Mouse (Mus musculus) heart, embryonic 10.5 days (tissue): ENCODE data around the gene Sema6d. TPM values are rescaled to one million over a fixed set of nuclear protein-coding genes. Genes with fewer than 3 reads are reported as not detected.

Experiments used
- DNase-seq: peaks from one replicate; pipeline ENCODE4 v3.0.0-alpha.2; 2017; ENCODE audit warnings: low spot score
- H3K27ac ChIP-seq: fragments of 300-500 bp; sonication (generic); 2 replicates; pipeline ENCODE4 v1.5.1; 2016; ENCODE audit warnings: mild to moderate bottlenecking
- H3K27me3 ChIP-seq: fragments of 300-500 bp; sonication (generic); 2 replicates; pipeline ENCODE4 v1.6.1; 2016; ENCODE audit warnings: mild to moderate bottlenecking; ENCODE audit not compliant: poor library complexity, insufficient read depth, severe bottlenecking
- H3K36me3 ChIP-seq: fragments of 300-500 bp; sonication (generic); 2 replicates; pipeline ENCODE4 v1.6.1; 2016; ENCODE audit warnings: mild to moderate bottlenecking, moderate library complexity
- H3K4me1 ChIP-seq: fragments of 300-500 bp; sonication (generic); 2 replicates; pipeline ENCODE4 v1.6.1; 2016; ENCODE audit warnings: mild to moderate bottlenecking
- H3K4me3 ChIP-seq: fragments of 300-500 bp; sonication (generic); 2 replicates; pipeline ENCODE4 v1.5.1; 2016; ENCODE audit warnings: mild to moderate bottlenecking, moderate library complexity
- H3K9me3 ChIP-seq: fragments of 300-500 bp; sonication (generic); 2 replicates; pipeline ENCODE4 v1.6.1; 2016; ENCODE audit warnings: mild to moderate bottlenecking, moderate library complexity
- WGBS: fragments of 180-500 bp; shearing (Covaris S2); methylation state at CpG from one replicate; pipeline ENCODE4 v1.1.7; 2016; 5-methylcytosine and 5-hydroxymethylcytosine counted together
- polyA plus RNA-seq: library from polyadenylated mRNA; unstranded; fragments of >200 nt; fragmentation: Nextera tagmentation; extraction: Ambion mirVana; gene quantifications from 2 replicates; pipeline ENCODE4 v1.2.1, GENCODE M21; 2016

The Sema6d gene
- polyA plus RNA-seq, 1 experiment from 2014 or later, result 17.0 TPM

DNA sequence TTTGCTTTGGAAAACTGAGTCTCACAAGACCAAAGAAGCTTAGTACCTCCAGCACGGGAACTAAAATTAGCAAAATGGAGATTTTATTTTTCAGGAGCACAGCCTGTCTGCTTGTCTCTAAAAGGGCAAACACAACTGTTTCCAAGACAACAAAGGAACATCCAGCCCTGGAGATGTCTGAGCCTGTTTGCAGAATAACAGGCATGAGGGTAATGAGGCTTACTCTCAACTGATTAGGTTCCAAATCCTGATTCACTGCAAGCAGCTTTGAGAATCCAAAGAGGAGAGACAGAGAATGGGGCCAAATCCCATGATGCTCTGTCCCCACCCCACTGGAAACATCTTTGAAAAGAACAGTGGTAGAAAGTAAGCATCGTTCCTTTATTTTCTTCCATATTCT, 440.7 kb downstream of the Sema6d start:
- WGBS, result 81% methylated on average over 2 of the region's 2 CpGs

DNA sequence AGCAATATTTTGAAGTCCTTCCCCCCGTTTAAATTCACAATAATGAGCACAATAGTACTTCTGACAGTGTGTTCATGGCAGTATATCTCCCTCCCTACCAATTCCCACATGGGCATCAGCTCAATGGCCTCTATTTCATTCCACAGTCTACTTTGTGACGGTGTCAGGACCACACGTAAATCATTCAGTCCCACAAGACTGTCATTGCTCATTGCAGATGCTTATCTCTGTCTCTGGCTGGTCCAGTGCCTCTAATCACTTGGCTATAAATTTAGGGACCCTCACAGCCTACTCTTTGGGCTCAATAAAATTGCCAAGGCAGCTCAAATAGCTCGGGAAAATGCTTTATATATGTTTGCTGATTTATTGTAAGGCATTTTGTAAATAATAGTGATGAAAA, 441.3 kb downstream of the Sema6d start:
- H3K4me1 ChIP-seq, result no peaks in the 10 kb centered on the region
- 72% methylated on average over 4 of the region's 4 CpGs for WGBS
- no peak for DNase-seq

More for the DNA sequence above, 440.7 kb downstream of the Sema6d start:
- DNase-seq, result no peak
- H3K9me3 ChIP-seq, result no peaks in the 10 kb centered on the region
- no peaks in the 10 kb centered on the region for H3K4me1 ChIP-seq
- H3K27me3 ChIP-seq, result no peaks in the 10 kb centered on the region
- no peak overlapping the region for H3K4me3 ChIP-seq
- no peaks in the 10 kb centered on the region for H3K36me3 ChIP-seq
- no peak overlapping the region for H3K27ac ChIP-seq

DNA sequence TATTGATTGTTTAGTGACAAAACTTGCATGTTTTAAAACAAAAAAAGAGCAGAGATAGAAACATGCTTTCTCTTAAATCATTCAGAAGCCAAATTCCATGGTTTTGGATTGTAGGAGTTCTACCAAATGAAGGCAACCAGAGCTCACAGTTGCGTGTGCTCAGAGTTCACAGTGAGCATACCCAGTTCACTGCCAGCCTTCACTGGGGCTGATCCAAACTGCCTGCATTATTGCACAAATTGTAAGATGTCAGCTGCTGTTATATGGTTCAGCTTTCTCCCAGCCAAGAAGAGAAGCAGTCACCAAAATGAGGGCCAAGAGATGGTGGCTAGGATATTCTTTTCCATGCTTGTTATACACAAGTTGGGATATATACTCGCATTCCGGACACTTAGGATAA, 443.1 kb downstream of the Sema6d start:
- Histone ChIP-seq H3K4me1 (peaks cover 7% of the 10 kb centered on the region; the same call in 1 of the 2 replicates), H3K4me3 (no peak overlapping the region), H3K36me3 (no peaks in the 10 kb centered on the region), H3K27me3 (no peaks in the 10 kb centered on the region), H3K27ac (no peak overlapping the region), H3K9me3 (no peaks in the 10 kb centered on the region)
- whole genome bisulfite sequencing, result 88% methylated on average over 3 of the region's 3 CpGs
- DNase-seq, result no peak

More for the DNA sequence above, 441.3 kb downstream of the Sema6d start:
- Histone ChIP-seq H3K4me3 (no peak overlapping the region), H3K27me3 (no peaks in the 10 kb centered on the region), H3K9me3 (no peaks in the 10 kb centered on the region), H3K27ac (no peak overlapping the region), H3K36me3 (no peaks in the 10 kb centered on the region)

DNA sequence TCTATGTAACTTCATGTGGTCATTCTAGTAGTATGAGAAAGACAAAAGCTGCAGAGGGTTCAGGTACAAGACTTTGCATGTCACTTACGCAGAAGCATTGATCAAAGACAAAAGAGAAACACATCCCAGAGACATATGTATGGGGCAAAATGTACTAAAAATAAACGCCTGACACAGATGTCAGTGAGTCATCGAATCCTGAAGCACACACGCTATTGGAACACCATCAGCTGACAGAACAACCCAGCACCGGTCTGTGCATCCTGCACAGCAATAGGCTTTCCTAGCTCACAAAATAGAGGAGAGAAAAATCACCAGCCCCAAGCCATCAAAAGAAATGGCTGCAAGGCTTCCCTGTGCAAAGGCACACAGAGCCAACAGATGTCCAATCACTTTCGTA, 443.8 kb downstream of the Sema6d start:
- no peak overlapping the region for H3K27ac ChIP-seq
- H3K4me1 ChIP-seq, result peaks cover 7% of the 10 kb centered on the region; the same call in 1 of the 2 replicates
- no peaks in the 10 kb centered on the region for H3K36me3 ChIP-seq
- H3K9me3 ChIP-seq, result no peaks in the 10 kb centered on the region
- WGBS, result 80% methylated on average over 6 of the region's 6 CpGs
- DNase-seq, result no peak
- no peaks in the 10 kb centered on the region for H3K27me3 ChIP-seq
- H3K4me3 ChIP-seq, result no peak overlapping the region

DNA sequence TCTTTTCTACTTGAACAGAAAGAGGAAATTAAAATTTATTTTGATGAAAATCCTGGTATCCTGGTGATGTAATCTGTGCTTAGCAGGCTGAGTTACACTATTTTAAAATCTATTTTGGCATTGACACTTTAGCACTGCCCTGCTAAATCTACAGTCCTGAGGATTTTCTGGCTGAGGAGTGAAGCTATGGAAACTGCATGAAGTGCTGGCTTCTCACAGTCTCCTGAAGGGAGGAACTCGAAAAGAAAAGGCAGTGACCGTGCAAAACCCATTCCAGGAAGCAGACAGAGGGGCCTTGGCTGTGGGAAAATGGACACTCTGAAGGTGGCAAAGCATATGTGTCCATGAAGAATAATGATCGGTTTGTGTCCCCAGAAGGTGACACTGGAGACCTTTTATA, 460.5 kb downstream of the Sema6d start:
- no peak for DNase-seq
- no peak overlapping the region for H3K27ac ChIP-seq
- no peaks in the 10 kb centered on the region for H3K27me3 ChIP-seq
- H3K4me3 ChIP-seq, result no peak overlapping the region
- no peaks in the 10 kb centered on the region for H3K4me1 ChIP-seq
- no peaks in the 10 kb centered on the region for H3K36me3 ChIP-seq
- 68% methylated on average over 3 of the region's 3 CpGs for WGBS
- no peaks in the 10 kb centered on the region for H3K9me3 ChIP-seq

DNA sequence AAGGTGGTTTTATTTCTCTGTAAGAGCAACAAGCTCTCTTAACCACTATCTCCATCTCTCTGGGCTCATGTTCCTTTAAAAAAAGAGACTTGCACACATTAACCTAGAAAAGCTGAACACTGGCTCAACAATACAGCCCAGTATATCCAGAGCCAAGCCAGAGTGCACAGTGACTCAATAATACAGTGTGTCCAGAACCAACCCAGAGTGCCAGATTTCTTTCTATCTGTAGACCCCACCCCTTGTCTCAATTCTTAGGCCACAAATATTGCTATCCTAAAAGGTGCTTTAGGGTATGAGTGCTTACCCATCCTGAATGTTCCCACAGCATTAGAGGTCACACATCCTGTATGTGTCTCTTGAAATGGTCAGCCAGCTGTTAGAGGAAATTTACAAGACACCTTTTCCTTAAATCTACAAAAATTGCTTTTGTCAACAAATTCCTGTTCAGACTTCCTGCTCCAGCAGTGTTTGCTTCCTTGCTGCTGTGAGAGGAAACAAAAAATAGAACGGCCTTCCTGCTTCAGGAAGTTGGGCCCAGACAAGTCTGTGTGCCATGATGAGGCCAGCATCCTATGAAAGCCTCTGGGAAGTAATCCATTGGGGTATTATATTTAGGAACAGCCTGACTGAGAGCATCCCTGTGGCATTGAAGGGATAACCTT, 465.1 kb downstream of the Sema6d start:
- Histone ChIP-seq H3K4me3 (no peak overlapping the region), H3K27me3 (no peaks in the 10 kb centered on the region), H3K36me3 (no peaks in the 10 kb centered on the region), H3K27ac (no peak overlapping the region), H3K9me3 (no peaks in the 10 kb centered on the region), H3K4me1 (0 out of 2 replicates have a peak, but pooled peaks cover 6% of the 10 kb centered on the region)
- 45% methylated on average over 1 of the region's 1 CpGs for WGBS
- no peak for DNase-seq

DNA sequence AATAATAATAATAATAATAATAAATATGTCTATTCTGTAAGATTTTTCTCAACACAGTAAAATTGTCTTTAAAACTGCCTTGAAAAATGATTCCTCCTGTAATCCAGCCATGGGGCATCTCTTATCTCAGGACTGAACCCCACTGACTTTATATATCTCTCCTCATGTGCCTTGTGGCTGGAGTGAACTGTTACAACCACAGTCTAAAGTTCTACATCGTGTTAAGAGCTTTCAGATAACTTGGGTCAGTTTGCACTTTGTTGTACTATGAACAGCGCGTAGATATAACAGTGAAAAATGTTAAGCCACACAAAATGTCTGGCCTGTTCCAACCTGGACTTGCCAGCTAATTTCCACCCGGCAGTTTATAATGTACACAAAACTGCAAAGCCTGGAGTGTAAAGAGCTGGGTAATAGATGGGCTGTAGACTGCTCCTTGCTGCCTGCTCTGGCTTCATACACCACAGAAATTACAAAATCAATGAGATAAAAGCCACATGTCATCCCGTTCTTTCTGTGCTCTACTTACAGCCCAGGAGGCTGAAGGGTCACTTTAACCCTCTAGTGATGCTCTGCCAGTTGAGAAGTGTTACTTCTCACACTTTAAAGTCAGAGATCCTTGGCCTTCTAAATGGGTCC, 467.2 kb downstream of the Sema6d start:
- 74% methylated on average over 5 of the region's 5 CpGs for WGBS
- H3K4me1 ChIP-seq, result peaks cover 7% of the 10 kb centered on the region; the same call in 1 of the 2 replicates
- no peaks in the 10 kb centered on the region for H3K36me3 ChIP-seq
- DNase-seq, result no peak
- H3K27ac ChIP-seq, result no peak overlapping the region
- H3K27me3 ChIP-seq, result no peaks in the 10 kb centered on the region
- no peaks in the 10 kb centered on the region for H3K9me3 ChIP-seq
- no peak overlapping the region for H3K4me3 ChIP-seq

DNA sequence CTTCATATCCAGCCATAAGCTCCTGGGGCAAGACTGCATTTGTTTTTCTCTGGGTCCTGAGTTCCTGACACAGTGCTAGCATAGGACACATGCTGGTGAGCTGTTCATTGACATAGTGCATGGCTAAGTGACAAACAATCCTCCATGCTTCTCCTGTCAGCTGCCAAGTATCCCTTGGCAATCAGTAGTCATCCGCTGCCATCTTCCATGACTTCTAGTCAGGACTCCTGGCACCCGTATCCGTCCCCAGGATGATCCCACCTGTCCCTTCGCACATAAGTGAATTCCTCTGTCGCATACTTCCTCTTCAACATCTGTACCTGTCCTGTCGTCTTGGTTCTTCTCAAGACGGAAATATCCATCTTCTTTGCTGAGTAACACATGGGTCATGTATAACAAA, 468.3 kb downstream of the Sema6d start:
- no peaks in the 10 kb centered on the region for H3K27me3 ChIP-seq
- DNase-seq, result no peak
- no peak overlapping the region for H3K4me3 ChIP-seq
- H3K36me3 ChIP-seq, result no peaks in the 10 kb centered on the region
- peaks cover 11% of the 10 kb centered on the region; the same call in 1 of the 2 replicates for H3K4me1 ChIP-seq
- WGBS, result 89% methylated on average over 7 of the region's 7 CpGs
- no peaks in the 10 kb centered on the region for H3K9me3 ChIP-seq
- no peak overlapping the region for H3K27ac ChIP-seq

DNA sequence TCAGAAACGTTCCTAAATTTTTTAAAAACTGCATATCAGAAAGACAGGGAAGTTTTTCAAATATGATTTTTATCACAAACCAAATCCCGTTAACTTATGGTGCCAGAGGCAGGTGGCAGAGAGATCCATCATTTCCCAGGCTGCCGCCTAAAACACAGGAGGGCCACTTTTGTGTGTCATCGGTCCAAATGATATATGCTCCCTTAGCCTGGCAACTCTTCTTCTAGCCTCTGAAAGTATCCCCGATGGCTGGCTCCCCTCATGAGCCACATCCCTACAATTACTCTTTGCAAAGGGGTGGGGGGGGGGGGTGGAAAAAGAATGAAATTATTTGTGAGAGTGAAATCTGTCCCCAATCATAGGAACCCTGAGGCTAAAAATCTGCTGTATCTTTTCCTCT, 471.9 kb downstream of the Sema6d start:
- Histone ChIP-seq H3K27me3 (no peaks in the 10 kb centered on the region), H3K4me1 (peaks cover 11% of the 10 kb centered on the region; the same call in 1 of the 2 replicates), H3K4me3 (no peak overlapping the region), H3K36me3 (no peaks in the 10 kb centered on the region), H3K9me3 (no peaks in the 10 kb centered on the region), H3K27ac (no peak overlapping the region)
- WGBS, result 75% methylated on average over 5 of the region's 5 CpGs
- DNase-seq, result no peak

DNA sequence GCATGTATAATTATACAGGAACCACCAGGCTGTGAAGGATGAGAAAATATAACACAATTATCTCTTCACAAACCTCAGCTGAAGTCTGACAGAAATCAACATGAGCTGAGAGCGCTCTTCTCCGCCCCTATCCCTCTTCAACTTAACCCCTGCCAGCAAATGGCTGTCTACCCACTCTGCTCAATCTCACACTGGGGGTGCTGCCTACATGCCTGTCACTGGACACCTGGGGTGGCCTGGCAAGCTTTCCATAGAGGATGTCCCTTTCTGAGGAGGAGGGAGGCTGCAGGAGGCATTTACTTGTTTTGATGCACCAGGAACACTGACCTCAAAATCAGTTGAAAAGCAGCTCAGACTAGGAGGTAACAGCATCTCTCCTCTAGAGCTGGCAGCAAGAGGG, 472.3 kb downstream of the Sema6d start:
- Histone ChIP-seq H3K4me1 (peaks cover 11% of the 10 kb centered on the region; the same call in 1 of the 2 replicates), H3K36me3 (no peaks in the 10 kb centered on the region), H3K27me3 (no peaks in the 10 kb centered on the region), H3K9me3 (no peaks in the 10 kb centered on the region), H3K27ac (0 out of 2 replicates have a peak overlapping the region, but pooled peaks have one; percentile 25), H3K4me3 (no peak overlapping the region)
- DNase-seq, result no peak
- WGBS, result 56% methylated on average over 2 of the region's 2 CpGs

DNA sequence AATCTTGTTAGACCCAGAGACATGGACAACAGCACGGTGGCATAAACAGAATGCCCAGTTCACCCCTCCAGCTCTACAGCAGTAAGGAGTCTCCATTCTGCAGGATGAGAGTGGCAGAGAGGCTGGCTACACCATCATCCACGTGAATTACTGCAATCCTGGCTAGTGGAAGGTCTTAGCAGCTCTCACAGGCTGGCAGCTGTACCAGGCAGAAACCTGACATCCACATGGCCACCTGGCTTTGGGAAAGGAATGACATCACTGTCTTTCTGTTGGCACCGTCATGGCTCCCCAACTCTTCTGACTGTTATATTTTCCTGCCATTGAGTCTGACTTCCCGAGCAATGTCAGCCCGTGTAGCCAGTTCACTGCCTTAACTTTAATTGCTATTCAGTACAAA, 474.0 kb downstream of the Sema6d start:
- no peak for DNase-seq
- no peaks in the 10 kb centered on the region for H3K36me3 ChIP-seq
- H3K27me3 ChIP-seq, result no peaks in the 10 kb centered on the region
- 78% methylated on average over 5 of the region's 5 CpGs for WGBS
- peaks cover 5% of the 10 kb centered on the region; the same call in 1 of the 2 replicates for H3K4me1 ChIP-seq
- H3K27ac ChIP-seq, result no peak overlapping the region
- H3K4me3 ChIP-seq, result no peak overlapping the region
- no peaks in the 10 kb centered on the region for H3K9me3 ChIP-seq

DNA sequence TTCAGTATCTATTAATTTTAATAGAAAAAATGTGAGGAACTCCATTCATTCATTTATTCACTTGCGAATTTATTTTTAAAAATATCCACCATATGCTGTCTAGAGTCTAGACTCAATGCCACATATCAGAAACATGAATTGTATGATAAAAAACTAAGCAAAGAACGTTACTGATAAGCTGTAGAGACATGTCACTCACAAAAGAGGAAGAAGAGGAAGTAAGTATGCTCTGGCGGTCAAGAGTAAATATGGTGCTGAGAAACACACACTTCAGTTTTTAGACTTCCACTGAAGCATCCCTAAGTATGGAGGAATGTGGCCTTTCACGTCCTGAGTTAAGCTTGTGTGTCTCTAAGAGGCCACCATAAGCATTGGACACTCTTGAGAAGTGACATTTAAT, 484.0 kb downstream of the Sema6d start:
- no peak for DNase-seq
- no peaks in the 10 kb centered on the region for H3K4me1 ChIP-seq
- H3K9me3 ChIP-seq, result no peaks in the 10 kb centered on the region
- H3K36me3 ChIP-seq, result no peaks in the 10 kb centered on the region
- H3K4me3 ChIP-seq, result no peak overlapping the region
- no peaks in the 10 kb centered on the region for H3K27me3 ChIP-seq
- H3K27ac ChIP-seq, result no peak overlapping the region
- WGBS, result 73% methylated on average over 4 of the region's 4 CpGs

DNA sequence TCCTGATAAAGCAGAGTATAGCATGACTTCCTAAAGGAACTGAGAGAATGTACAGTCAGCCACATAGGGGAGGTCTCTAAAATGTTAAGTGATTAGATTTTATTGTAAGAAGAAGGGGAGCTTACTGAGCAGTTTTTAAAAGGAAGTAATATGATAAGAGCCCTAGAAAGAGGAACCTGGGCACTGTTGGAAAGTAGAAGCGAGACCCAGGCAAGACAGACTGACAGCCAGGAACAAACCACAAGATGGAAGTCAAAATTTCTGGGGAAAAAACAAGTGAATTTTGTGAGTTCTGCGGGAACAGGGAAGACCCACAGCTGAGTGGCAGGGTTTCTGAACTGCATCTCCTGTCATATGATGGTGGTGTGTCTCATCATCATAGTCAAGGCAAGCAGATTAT, 486.3 kb downstream of the Sema6d start:
- 70% methylated on average over 2 of the region's 2 CpGs for WGBS
- Histone ChIP-seq H3K27me3 (no peaks in the 10 kb centered on the region), H3K27ac (no peak overlapping the region), H3K4me3 (no peak overlapping the region), H3K36me3 (no peaks in the 10 kb centered on the region), H3K4me1 (no peaks in the 10 kb centered on the region), H3K9me3 (no peaks in the 10 kb centered on the region)
- no peak for DNase-seq
